Mouse (Mus musculus): Measurements from ENCODE around the gene Slc3a1. TPM values are rescaled to one million over a fixed set of nuclear protein-coding genes. Genes with fewer than 3 reads are reported as not detected.

The Slc3a1 gene
- polyA plus RNA-seq, 1 experiment from 2014 or later, result 0.16 TPM

DNA sequence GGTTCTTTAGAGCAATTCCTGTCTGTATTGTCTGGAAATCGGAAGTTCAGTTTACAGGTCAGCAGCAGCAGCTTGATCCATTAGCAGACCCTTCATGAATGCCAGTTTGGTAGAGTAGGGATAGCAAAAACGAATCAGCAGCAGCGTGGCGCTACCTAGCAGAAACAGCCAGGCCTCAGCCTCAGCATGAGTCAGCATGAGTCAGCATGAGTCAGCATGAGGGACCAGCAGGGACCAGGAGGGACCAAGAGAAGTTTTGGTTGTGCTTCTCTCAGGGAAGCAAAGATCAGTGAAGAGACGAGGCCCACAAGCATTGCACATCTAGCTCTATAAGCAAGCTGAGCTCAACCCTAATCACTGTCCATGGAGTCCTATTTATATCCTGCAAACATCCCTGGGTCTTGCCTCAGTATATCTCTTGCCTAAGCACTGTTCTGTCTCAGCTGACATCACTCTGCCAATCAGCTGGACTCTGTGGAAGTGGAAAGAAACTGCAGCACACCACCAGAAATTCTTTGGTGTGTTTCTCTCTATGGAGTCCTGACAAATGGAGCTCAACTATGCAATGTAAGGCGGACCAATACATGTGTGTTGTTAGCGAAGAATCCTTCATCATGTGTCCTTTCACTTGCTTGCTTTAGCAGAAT is 70.6 kb downstream of the Slc3a1 start:
- 81% methylated on average over 7 of the region's 7 CpGs for WGBS
- Histone ChIP-seq H3K27me3 (replicated peaks; ENCODE audit: insufficient read depth, low read length) (no peaks in the 10 kb centered on the region), H3K4me1 (ENCODE audit: insufficient read depth, low read depth, low read length) (no peaks in the 10 kb centered on the region), H3K36me3 (ENCODE audit: insufficient read depth, low read length) (no peaks in the 10 kb centered on the region), H3K27ac (ENCODE audit: low read length) (no peak overlapping the region), H3K4me2 (replicated peaks; ENCODE audit: low read depth, low read length) (no peak overlapping the region), H3K4me3 (ENCODE audit: low read depth, low read length) (no peak overlapping the region), H3K9me3 (ENCODE audit: low read length) (no peaks in the 10 kb centered on the region), H3K9ac (replicated peaks; ENCODE audit: low read depth) (no peak overlapping the region)
- ATAC-seq (no peak), DNase-seq (ENCODE audit: low spot score) (no peak)
- TF ChIP-seq CTCF (IDR thresholded peaks at IDR 0.05), result no peak
- no peak for TF ChIP-seq EP300 (IDR thresholded peaks at IDR 0.05)

DNA sequence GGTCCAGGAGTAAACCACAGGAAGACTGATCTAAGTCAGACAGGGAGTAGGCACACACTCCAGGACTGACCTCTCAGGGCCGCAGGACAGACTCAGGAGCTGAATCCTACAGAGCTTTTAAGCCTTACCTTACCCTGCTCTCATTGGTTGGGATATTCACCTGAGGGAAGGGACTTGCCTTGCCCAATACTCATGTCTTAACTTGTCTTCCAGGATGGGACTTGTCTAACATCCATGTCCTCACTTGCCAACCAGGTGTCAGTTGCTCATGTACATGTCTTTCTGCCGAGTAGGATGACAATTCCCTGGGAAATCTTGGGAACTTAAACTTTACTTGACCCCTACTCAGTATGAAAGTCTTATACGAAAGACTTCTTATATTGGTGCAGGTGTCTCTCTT is 72.1 kb downstream of the Slc3a1 start:
- no peaks in the 10 kb centered on the region for H3K27me3 ChIP-seq (replicated peaks; ENCODE audit: insufficient read depth, low read length)
- TF ChIP-seq EP300 (IDR thresholded peaks at IDR 0.05) (no peak), CTCF (IDR thresholded peaks at IDR 0.05) (no peak)
- no peaks in the 10 kb centered on the region for H3K9me3 ChIP-seq (ENCODE audit: low read length)
- H3K27ac ChIP-seq (ENCODE audit: low read length), result no peak overlapping the region
- H3K36me3 ChIP-seq (ENCODE audit: insufficient read depth, low read length), result no peaks in the 10 kb centered on the region
- no peak overlapping the region for H3K4me3 ChIP-seq (ENCODE audit: low read depth, low read length)
- H3K4me2 ChIP-seq (replicated peaks; ENCODE audit: low read depth, low read length), result no peak overlapping the region
- no peaks in the 10 kb centered on the region for H3K4me1 ChIP-seq (ENCODE audit: insufficient read depth, low read depth, low read length)
- H3K9ac ChIP-seq (replicated peaks; ENCODE audit: low read depth), result no peak overlapping the region
- 83% methylated on average over 3 of the region's 3 CpGs for WGBS
- ATAC-seq (no peak), DNase-seq (ENCODE audit: low spot score) (no peak)

DNA sequence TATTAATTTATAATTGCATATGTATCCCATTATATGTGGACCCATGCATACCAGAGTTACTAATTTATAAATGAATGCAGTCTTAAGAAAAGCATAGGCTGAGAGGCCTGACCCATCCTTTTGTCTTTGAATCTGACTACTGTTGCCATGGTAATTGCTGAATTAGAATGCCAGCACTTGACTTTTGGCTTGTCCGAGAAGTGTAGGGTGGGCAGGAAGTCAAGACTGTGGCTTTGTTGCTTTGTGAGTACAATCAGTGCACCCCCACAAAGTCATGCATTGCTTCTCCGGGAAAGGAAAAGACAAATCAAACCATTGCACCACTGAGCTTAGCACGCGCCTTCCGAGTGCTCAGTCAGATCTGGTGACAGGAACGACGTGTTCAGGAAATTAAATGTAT is 73.6 kb downstream of the Slc3a1 start:
- Histone ChIP-seq H3K36me3 (ENCODE audit: insufficient read depth, low read length) (no peaks in the 10 kb centered on the region), H3K27ac (ENCODE audit: low read length) (no peak overlapping the region), H3K4me2 (replicated peaks; ENCODE audit: low read depth, low read length) (no peak overlapping the region), H3K9me3 (ENCODE audit: low read length) (no peaks in the 10 kb centered on the region), H3K4me1 (ENCODE audit: insufficient read depth, low read depth, low read length) (no peaks in the 10 kb centered on the region), H3K27me3 (replicated peaks; ENCODE audit: insufficient read depth, low read length) (no peaks in the 10 kb centered on the region), H3K9ac (replicated peaks; ENCODE audit: low read depth) (no peak overlapping the region), H3K4me3 (ENCODE audit: low read depth, low read length) (no peak overlapping the region)
- 73% methylated on average over 7 of the region's 7 CpGs for WGBS
- DNase-seq (ENCODE audit: low spot score) (no peak), ATAC-seq (no peak)
- TF ChIP-seq EP300 (IDR thresholded peaks at IDR 0.05) (no peak), CTCF (IDR thresholded peaks at IDR 0.05) (no peak)

DNA sequence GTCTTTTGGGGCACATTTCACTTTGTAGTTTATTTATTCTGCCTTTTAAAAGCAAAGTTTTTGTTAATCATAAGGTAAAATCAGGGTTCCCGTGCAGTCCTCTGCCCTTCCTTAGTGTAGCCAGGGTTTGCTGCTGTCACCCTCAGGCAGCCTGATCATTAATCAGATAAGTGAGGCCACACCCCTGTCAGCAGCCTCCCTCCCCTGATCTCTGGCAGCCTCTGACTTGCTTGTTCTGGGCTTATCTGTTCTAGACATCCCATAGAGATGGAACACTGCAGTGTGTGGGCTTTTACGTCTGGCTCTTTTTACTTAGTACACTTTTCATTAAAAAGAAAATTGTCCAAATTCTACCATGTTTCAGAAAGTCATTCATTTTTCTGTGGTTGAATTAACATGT is 75.1 kb downstream of the Slc3a1 start:
- TF ChIP-seq CTCF (IDR thresholded peaks at IDR 0.05) (no peak), EP300 (IDR thresholded peaks at IDR 0.05) (no peak)
- Histone ChIP-seq H3K4me3 (ENCODE audit: low read depth, low read length) (no peak overlapping the region), H3K27ac (ENCODE audit: low read length) (no peak overlapping the region), H3K9me3 (ENCODE audit: low read length) (no peaks in the 10 kb centered on the region), H3K36me3 (ENCODE audit: insufficient read depth, low read length) (no peaks in the 10 kb centered on the region), H3K9ac (replicated peaks; ENCODE audit: low read depth) (no peak overlapping the region), H3K4me2 (replicated peaks; ENCODE audit: low read depth, low read length) (no peak overlapping the region), H3K27me3 (replicated peaks; ENCODE audit: insufficient read depth, low read length) (no peaks in the 10 kb centered on the region), H3K4me1 (ENCODE audit: insufficient read depth, low read depth, low read length) (no peaks in the 10 kb centered on the region)
- ATAC-seq, result no peak
- WGBS, result 39% methylated on average over 2 of the region's 2 CpGs
- DNase-seq (ENCODE audit: low spot score), result no peak

DNA sequence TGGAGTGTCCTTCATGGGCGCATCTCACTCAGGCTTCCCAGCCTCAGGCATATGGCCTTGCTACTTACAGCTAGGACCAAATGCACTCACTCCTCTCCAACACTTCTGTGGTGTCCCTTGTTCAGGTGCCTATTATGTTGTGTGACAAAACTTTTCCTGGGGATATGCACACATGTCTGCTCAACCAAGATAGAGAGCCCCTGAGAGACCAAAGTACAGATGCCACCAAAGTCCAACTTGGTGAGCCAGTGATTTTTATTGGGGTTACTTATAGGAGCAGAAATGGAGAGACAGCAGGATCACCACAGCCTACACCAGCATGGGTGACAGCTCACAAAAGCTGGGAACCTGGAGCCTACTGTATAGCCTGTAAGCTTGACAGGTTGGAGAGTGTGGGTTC is 82.5 kb downstream of the Slc3a1 start:
- H3K4me3 ChIP-seq (ENCODE audit: low read depth, low read length), result no peak overlapping the region
- WGBS, result 100% methylated on average over 1 of the region's 1 CpGs
- no peak for DNase-seq (ENCODE audit: low spot score)
- H3K4me1 ChIP-seq (ENCODE audit: insufficient read depth, low read depth, low read length), result no peaks in the 10 kb centered on the region
- H3K4me2 ChIP-seq (replicated peaks; ENCODE audit: low read depth, low read length), result no peak overlapping the region
- no peak for ATAC-seq
- H3K27ac ChIP-seq (ENCODE audit: low read length), result no peak overlapping the region
- TF ChIP-seq CTCF (IDR thresholded peaks at IDR 0.05) (no peak), EP300 (IDR thresholded peaks at IDR 0.05) (no peak)
- no peaks in the 10 kb centered on the region for H3K27me3 ChIP-seq (replicated peaks; ENCODE audit: insufficient read depth, low read length)
- H3K9ac ChIP-seq (replicated peaks; ENCODE audit: low read depth), result no peak overlapping the region
- no peaks in the 10 kb centered on the region for H3K36me3 ChIP-seq (ENCODE audit: insufficient read depth, low read length)
- no peaks in the 10 kb centered on the region for H3K9me3 ChIP-seq (ENCODE audit: low read length)

DNA sequence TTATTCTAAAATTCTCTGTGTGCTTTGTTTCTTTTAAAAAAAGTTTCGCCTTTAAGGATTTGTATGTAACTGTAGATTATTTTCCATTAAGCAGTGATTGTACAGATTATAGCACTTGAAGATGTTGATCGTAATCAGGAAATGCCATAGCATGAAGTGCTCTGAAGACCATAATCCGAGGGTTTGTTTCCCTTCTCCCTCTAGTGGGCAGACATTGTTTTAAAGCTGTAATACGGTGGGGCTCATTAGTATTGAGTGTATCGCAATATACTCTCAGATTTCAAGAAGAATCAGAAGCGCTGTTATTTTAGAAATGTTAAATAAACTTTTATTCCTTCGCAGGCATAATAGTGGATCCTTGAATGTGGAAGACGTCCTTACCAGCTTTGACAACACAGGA is 85.3 kb downstream of the Slc3a1 start:
- DNase-seq (ENCODE audit: low spot score), result no peak
- Histone ChIP-seq H3K9ac (replicated peaks; ENCODE audit: low read depth) (no peak overlapping the region), H3K27me3 (replicated peaks; ENCODE audit: insufficient read depth, low read length) (no peaks in the 10 kb centered on the region), H3K4me3 (ENCODE audit: low read depth, low read length) (no peak overlapping the region), H3K9me3 (ENCODE audit: low read length) (no peaks in the 10 kb centered on the region), H3K36me3 (ENCODE audit: insufficient read depth, low read length) (no peaks in the 10 kb centered on the region), H3K4me1 (ENCODE audit: insufficient read depth, low read depth, low read length) (no peaks in the 10 kb centered on the region), H3K27ac (ENCODE audit: low read length) (no peak overlapping the region), H3K4me2 (replicated peaks; ENCODE audit: low read depth, low read length) (no peak overlapping the region)
- WGBS, result 75% methylated on average over 8 of the region's 8 CpGs
- TF ChIP-seq EP300 (IDR thresholded peaks at IDR 0.05), result no peak
- peak; percentile 38 for TF ChIP-seq CTCF (IDR thresholded peaks at IDR 0.05)
- no peak for ATAC-seq

Other genes with a start within 250 kb of the Slc3a1 start
- 11.2 and 12.1 TPM in 2 replicates for gene Lrpprc, start 237.6 kb upstream of the Slc3a1 start, polyA plus RNA-seq (2015; fragmentation: Nextera tagmentation; extraction: Ambion mirVana)
- gene Ppm1b, start 71.6 kb upstream of the Slc3a1 start, polyA plus RNA-seq (2015; fragmentation: Nextera tagmentation; extraction: Ambion mirVana), result 51.5 and 55.4 TPM in 2 replicates
- gene Prepl, start 61.9 kb downstream of the Slc3a1 start, polyA plus RNA-seq (2015; fragmentation: Nextera tagmentation; extraction: Ambion mirVana), result 9.4 and 11.0 TPM in 2 replicates
- gene Camkmt, start 62.2 kb downstream of the Slc3a1 start, polyA plus RNA-seq (2015; fragmentation: Nextera tagmentation; extraction: Ambion mirVana), result 3.2 and 5.3 TPM in 2 replicates